Mouse (Mus musculus) spleen, adult 2 months (tissue): ENCODE measurements at regions not wholly inside any gene's neighbourhood (a gene's known extent, or its start where the extent isn't known, plus 50 kb on each side); places are given as distances from the start of the nearest gene placed in this dataset.

ENCODE experiments used
- CTCF ChIP-seq: fragments of 200-500 bp; IDR thresholded peaks from 2 replicates; pipeline ENCODE4 v1.5.1; 2011; ENCODE audit warnings: mild to moderate bottlenecking, inconsistent platforms; ENCODE audit not compliant: insufficient read depth, insufficient read length, insufficient replicate concordance; ENCODE audit errors: extremely low read depth
- POLR2A ChIP-seq: fragments of 200-500 bp; IDR thresholded peaks from 2 replicates; pipeline ENCODE4 v1.6.1; 2011; ENCODE audit warnings: low read depth, low read length, inconsistent platforms

- TF ChIP-seq CTCF (no peak), POLR2A (no peak)
Observed at GRCm38 (mm10) chr13:107314746-107315145, 292.8 kb upstream of the Kif2a start.
